Mouse (Mus musculus) colon, adult 2 months (tissue): ENCODE measurements around the gene H2al1c. TPM values are rescaled to one million over a fixed set of nuclear protein-coding genes. Genes with fewer than 3 reads are reported as not detected.

ENCODE experiments used
- polyA plus RNA-seq: library from polyadenylated mRNA; depleted of rRNA; stranded (reverse); fragments of >200 nt; gene quantifications from 2 replicates; pipeline ENCODE4 v1.2.3, GENCODE M21; 2012; rRNA removed

H2al1c gene
- polyA plus RNA-seq: not detected in 2 replicates

DNA sequence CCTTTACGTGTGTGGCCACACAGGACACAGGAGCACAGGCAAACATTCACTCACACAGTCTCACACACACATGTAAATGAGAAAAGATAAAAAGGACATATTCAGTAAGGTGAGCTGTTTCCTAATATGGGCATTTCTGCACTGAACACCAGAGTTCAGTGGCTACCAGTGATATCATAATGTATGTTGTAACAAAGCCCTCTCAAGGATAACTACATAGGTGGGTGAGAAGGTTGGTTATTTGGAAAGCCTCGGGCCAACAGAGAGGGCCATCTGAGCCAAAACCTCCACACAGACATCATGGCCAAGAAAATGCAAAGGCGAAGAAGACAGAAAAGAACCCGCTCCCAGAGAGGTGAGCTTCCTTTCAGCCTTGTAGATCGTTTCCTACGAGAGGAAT, at the start of gene H2al1c:
TSS of gene H2al1c (plus strand) at position 301 of the 400 bp plus-strand sequence.

DNA sequence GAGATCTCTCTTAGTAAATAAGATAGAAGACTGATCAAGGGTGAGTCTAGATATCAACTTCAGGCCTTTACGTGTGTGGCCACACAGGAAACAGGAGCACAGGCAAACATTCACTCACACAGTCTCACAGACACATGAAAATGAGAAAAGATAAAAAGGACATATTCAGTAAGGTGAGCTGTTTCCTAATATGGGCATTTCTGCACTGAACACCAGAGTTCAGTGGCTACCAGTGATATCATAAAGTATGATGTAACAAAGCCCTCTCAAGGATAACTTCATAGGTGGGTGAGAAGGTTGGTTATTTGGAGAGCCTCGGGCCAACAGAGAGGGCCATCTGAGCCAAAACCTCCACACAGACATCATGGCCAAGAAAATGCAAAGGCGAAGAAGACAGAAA, 6.5 kb upstream of the H2al1c start, which contains the start of gene H2al1a:
TSS of gene H2al1a (plus strand) at position 301 of the 400 bp plus-strand sequence.

DNA sequence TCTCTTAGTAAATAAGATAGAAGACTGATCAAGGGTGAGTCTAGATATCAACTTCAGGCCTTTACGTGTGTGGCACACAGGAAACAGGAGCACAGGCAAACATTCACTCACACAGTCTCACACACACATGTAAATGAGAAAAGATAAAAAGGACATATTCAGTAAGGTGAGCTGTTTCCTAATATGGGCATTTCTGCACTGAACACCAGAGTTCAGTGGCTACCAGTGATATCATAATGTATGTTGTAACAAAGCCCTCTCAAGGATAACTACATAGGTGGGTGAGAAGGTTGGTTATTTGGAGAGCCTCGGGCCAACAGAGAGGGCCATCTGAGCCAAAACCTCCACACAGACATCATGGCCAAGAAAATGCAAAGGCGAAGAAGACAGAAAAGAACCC, 3.3 kb upstream of the H2al1c start, which contains the start of gene H2al1b:
TSS of gene H2al1b (plus strand) at position 301 of the 400 bp plus-strand sequence.

DNA sequence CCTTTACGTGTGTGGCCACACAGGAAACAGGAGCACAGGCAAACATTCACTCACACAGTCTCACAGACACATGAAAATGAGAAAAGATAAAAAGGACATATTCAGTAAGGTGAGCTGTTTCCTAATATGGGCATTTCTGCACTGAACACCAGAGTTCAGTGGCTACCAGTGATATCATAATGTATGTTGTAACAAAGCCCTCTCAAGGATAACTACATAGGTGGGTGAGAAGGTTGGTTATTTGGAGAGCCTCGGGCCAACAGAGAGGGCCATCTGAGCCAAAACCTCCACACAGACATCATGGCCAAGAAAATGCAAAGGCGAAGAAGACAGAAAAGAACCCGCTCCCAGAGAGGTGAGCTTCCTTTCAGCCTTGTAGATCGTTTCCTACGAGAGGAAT, 3.1 kb downstream of the H2al1c start, which contains the start of gene H2al1d:
TSS of gene H2al1d (plus strand) at position 301 of the 400 bp plus-strand sequence.

DNA sequence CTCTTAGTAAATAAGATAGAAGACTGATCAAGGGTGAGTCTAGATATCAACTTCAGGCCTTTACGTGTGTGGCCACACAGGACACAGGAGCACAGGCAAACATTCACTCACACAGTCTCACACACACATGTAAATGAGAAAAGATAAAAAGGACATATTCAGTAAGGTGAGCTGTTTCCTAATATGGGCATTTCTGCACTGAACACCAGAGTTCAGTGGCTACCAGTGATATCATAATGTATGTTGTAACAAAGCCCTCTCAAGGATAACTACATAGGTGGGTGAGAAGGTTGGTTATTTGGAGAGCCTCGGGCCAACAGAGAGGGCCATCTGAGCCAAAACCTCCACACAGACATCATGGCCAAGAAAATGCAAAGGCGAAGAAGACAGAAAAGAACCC, 6.2 kb downstream of the H2al1c start, which contains the start of gene H2al1e:
TSS of gene H2al1e (plus strand) at position 301 of the 400 bp plus-strand sequence.

DNA sequence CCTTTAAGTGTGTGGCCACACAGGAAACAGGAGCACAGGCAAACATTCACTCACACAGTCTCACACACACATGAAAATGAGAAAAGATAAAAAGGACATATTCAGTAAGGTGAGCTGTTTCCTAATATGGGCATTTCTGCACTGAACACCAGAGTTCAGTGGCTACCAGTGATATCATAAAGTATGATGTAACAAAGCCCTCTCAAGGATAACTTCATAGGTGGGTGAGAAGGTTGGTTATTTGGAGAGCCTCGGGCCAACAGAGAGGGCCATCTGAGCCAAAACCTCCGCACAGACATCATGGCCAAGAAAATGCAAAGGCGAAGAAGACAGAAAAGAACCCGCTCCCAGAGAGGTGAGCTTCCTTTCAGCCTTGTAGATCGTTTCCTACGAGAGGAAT, 9.4 kb downstream of the H2al1c start, which contains the start of gene H2al1f:
TSS of gene H2al1f (plus strand) at position 301 of the 400 bp plus-strand sequence.

DNA sequence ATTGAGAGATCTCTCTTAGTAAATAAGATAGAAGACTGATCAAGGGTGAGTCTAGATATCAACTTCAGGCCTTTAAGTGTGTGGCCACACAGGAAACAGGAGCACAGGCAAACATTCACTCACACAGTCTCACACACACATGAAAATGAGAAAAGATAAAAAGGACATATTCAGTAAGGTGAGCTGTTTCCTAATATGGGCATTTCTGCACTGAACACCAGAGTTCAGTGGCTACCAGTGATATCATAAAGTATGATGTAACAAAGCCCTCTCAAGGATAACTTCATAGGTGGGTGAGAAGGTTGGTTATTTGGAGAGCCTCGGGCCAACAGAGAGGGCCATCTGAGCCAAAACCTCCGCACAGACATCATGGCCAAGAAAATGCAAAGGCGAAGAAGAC, 12.5 kb downstream of the H2al1c start, which contains the start of gene H2al1g:
TSS of gene H2al1g (plus strand) at position 301 of the 400 bp plus-strand sequence.

DNA sequence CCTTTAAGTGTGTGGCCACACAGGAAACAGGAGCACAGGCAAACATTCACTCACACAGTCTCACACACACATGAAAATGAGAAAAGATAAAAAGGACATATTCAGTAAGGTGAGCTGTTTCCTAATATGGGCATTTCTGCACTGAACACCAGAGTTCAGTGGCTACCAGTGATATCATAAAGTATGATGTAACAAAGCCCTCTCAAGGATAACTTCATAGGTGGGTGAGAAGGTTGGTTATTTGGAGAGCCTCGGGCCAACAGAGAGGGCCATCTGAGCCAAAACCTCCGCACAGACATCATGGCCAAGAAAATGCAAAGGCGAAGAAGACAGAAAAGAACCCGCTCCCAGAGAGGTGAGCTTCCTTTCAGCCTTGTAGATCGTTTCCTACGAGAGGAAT, 15.7 kb downstream of the H2al1c start, which contains the start of gene H2al1h:
TSS of gene H2al1h (plus strand) at position 301 of the 400 bp plus-strand sequence.

DNA sequence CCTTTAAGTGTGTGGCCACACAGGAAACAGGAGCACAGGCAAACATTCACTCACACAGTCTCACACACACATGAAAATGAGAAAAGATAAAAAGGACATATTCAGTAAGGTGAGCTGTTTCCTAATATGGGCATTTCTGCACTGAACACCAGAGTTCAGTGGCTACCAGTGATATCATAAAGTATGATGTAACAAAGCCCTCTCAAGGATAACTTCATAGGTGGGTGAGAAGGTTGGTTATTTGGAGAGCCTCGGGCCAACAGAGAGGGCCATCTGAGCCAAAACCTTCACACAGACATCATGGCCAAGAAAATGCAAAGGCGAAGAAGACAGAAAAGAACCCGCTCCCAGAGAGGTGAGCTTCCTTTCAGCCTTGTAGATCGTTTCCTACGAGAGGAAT, 18.9 kb downstream of the H2al1c start, which contains the start of gene H2al1i:
TSS of gene H2al1i (plus strand) at position 301 of the 400 bp plus-strand sequence.

DNA sequence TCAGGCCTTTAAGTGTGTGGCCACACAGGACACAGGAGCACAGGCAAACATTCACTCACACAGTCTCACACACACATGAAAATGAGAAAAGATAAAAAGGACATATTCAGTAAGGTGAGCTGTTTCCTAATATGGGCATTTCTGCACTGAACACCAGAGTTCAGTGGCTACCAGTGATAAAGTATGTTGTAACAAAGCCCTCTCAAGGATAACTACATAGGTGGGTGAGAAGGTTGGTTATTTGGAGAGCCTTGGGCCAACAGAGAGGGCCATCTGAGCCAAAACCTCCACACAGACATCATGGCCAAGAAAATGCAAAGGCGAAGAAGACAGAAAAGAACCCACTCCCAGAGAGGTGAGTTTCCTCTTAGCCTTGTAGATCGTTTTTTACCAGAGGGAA, 22.1 kb downstream of the H2al1c start, which contains the start of gene H2al1j:
TSS of gene H2al1j (plus strand) at position 301 of the 400 bp plus-strand sequence.

Other genes with a start within 250 kb of the H2al1c start
- gene H2al1a, start 6.4 kb upstream of the H2al1c start, polyA plus RNA-seq: not detected in 2 replicates
- not detected in 2 replicates for gene H2al1b, start 3.2 kb upstream of the H2al1c start, polyA plus RNA-seq
- gene H2al1d, start 3.2 kb downstream of the H2al1c start, polyA plus RNA-seq: not detected in 2 replicates
- not detected in 2 replicates for gene H2al1e, start 6.3 kb downstream of the H2al1c start, polyA plus RNA-seq
- not detected in 2 replicates for gene H2al1f, start 9.5 kb downstream of the H2al1c start, polyA plus RNA-seq
- not detected in 2 replicates for gene H2al1g, start 12.6 kb downstream of the H2al1c start, polyA plus RNA-seq
- not detected in 2 replicates for gene H2al1h, start 15.8 kb downstream of the H2al1c start, polyA plus RNA-seq
- gene H2al1i, start 19.0 kb downstream of the H2al1c start, polyA plus RNA-seq: not detected in 2 replicates
- not detected in 2 replicates for gene H2al1j, start 22.2 kb downstream of the H2al1c start, polyA plus RNA-seq